Mouse (Mus musculus) inflammation-experienced regulatory T-cells, adult 6 months (primary cell): ENCODE data around the gene Olfr64. TPM values are rescaled to one million over a fixed set of nuclear protein-coding genes. Genes with fewer than 3 reads are reported as not detected.

Source experiments
- ATAC-seq: one replicate; pipeline ENCODE4 v1.8.0; 2017
- polyA plus RNA-seq, 3 experiments: library from polyadenylated mRNA; unstranded; fragments of 100-300 nt; shearing (Covaris generic); gene quantifications; one replicate each; pipeline ENCODE4 v1.2.1; 2017

Gene Olfr64
- not detected for polyA plus RNA-seq

DNA sequence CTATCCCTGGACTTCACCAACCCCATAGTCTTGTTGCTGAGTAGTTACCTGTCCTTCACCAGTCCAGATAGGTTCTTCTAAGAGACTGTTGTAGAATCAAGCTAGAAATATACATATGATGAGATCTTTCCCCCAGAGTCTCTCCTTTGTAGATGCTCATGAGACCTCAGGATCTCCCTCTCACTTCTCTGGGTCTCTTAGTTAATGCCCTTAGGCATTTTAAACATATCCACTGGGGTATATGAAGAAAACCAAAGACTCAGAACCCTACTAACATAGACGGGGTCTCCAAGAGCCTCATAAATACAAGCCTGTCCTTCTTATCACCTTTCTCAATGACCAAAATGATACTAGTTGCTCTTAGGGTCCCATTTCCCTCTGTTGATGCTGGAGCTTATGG, at the start of gene Olfr64:
Olfr64 (minus strand) TSS at position 101 of the 400 bp plus-strand sequence.
- no peak for ATAC-seq

DNA sequence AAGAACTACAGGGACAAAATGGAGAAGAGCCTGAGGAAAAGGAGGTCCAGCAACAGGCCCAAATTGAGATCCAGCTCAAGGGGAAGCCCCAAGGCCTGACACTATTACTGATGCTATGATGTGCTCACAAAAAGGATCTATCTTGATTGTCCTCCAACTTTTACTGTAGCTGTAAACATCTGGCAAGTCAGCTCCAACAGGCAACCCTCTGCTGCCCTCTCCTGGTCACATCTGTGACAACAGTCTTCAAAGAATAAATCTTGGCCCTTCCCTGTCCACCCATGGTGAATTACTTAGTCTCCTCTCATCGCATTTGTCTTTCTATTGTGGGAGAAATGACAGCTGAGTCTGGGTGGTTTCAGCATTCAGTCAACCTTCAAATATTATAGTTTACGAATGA, 48.4 kb upstream of the Olfr64 start:
- ATAC-seq: no peak

DNA sequence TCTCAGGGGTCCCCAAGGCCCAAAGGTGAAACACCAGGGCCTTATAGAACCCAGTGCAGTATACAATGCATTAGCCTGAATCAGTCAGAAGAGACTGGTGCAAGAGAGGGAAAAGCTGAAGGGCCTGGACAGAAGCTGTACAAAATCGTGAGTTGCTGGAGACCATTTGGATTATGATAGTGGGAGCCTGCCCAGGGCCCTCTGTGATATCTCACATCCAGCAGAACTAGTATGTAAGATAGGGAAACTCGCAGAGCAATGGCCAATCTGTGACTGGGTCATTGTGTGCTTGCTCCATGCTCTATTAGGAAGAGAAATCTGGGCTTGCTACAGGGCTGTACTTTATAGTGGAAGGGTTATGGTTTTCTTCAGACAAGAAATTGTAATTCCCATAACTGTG, 40.0 kb upstream of the Olfr64 start, which contains the start of gene Olfr632:
Olfr632 (plus strand) TSS at position 84 of the 400 bp plus-strand sequence.
- no peak for ATAC-seq

DNA sequence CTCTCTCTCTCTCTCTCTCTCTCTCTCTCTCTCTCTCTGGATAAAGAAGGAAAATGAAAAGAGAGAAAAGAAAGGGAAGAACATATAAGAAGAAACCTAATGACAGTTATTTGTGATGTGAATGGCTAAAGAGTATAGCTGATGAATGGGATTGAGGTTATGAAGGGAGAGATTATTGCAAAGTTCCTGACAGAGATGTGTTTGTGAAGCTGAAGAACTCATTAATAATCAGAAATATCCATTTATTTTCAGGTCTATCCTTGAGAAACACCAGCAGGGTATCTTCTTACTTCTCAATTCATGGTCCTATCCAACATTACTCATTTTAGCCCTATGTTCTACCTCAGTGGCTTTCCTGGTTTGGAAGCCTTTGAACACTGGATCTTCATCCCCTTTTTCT, 34.2 kb upstream of the Olfr64 start, which contains the start of gene Olfr631:
Olfr631 (plus strand) TSS at position 301 of the 400 bp plus-strand sequence.
- ATAC-seq: no peak

DNA sequence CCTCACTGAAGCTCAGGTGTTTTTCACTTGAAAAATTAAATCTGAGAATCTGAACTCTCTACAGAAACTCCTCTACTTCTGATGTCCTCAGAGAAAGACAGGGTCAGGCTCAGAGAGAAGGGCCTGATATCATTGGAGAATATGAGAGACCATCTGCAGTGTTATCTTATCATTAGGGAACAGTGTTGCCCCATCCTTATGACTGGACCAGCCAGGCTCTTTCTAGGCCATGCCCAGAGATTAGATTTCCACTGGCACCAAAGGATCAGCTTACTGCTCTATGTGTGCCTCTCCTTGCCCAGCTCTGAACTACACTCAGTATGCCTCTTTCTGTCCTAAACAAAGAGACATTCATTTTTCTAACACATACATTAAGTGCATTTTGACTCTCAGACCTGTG, 21.1 kb upstream of the Olfr64 start:
- no peak for ATAC-seq

DNA sequence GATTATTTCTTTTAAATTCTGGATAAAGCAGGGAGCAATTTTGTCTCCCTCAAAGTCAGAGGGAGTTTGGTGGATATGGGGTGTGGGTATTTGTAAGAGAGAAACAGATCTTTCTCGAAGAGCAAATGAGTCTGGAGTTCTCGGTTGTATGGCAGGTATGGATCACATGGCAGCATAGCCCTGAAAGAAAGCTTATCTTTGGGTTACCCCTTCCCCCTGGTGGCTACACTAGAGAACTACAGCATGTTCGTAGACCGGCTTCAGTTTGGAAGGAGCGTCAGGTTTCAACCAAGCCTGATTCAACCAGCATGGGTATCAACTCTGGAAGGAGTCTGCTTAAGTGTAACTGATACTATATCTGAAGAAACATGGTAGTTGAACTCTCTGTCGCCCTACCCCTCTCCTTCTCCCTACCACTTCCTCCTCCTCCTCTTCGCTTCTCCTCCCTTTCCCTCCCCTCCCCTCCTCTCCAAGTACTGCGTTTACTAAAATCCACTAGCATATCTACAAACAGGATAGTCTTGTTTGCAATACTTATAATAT, 18.8 kb upstream of the Olfr64 start:
- no peak for ATAC-seq

DNA sequence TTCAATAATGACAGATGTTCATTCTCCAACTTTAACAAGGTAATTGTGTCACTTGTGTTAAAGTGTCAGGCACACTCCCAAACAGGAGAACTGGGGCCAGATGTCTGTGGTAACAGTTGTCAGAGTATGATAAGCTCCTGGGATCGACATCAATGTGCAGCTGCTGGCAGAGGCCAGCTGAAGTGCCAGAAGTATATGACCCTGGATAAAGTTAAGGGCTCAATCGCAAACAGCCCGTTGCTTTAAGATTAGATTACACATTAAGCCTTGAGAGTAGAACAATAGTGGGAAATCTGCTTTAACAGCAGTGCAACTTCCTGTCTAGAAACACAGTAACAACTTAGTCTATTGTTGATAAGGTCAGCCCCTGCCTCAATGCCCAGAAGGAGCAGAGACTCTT, 15.8 kb upstream of the Olfr64 start:
- no peak for ATAC-seq

DNA sequence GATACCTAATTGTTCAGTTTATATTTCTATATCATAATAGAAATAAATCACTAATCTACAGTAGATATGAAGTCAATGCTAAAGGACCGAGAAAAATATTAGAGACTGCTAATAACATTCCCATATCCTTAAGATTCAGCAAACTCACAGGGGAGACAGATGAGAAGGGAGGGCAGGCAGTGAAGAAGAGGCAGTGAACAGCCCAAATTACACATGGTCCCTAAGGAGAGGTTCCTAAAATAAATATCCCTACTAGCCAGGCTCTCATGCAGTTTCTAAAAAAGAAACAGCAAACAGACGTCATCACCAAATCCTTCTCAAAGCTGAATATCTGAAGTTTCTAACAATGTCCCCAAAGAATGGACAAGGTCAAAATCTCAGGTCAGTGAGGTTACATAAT, 8.9 kb upstream of the Olfr64 start, which contains the start of gene Olfr65:
Olfr65 (plus strand) TSS at position 301 of the 400 bp plus-strand sequence.
- no peak for ATAC-seq

DNA sequence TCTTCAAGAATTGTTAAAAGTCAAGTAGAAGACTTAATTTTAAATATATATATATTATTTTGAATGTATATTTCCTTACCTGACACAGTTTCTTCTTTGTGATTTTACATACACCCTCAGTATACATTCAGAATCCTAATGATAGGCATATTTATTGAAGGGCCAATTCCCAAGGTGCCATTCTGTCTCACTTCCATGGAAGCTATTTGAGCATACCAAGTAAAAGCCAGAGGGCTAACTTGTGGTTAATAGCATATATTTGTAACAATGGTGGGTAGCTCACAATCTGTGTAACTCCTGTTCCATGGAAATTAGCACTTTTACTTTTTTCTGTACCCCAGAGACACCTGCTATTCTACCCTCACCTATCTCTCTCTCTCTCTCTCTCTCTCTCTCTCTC, 8.1 kb downstream of the Olfr64 start, which contains the start of gene Olfr66:
Olfr66 (minus strand) TSS at position 101 of the 400 bp plus-strand sequence.
- no peak for ATAC-seq

DNA sequence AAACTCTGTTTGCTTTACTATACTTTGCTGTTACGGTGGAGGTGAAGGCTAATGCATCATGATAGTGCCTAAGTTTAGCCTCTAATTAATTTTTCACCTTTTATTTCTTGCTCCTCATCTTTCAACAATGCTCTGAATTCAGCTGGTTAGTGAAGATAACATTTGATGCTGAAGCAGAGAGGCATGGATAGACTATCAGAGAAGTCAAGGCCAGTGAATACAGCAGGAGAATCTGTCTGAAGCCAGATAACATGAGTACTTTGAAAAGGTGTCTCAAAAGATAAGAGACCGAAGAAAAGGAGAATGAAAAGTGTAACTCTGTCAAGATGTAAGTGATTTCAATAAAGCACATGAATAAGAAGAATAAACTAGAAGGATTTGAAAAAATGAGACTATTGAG, 17.2 kb downstream of the Olfr64 start:
- no peak for ATAC-seq

DNA sequence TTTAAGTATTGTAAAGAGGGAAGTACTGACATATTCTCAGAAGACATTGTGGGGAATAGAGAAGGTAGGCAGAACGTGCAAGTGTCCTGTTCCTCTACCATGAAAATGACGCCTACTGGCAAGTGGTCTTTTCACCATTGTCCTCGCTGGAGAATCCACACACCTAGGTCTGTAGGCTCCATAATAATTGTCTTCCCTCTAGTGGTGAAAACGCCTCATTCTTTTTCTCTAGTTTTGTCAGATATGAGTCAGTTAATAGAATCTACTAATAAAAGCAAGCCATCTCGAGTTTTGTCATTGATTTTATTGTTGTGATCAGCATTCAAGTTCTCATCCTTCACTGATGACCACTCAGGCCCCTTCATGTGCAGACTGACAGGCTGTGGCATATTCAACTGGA, 19.8 kb downstream of the Olfr64 start:
- no peak for ATAC-seq

DNA sequence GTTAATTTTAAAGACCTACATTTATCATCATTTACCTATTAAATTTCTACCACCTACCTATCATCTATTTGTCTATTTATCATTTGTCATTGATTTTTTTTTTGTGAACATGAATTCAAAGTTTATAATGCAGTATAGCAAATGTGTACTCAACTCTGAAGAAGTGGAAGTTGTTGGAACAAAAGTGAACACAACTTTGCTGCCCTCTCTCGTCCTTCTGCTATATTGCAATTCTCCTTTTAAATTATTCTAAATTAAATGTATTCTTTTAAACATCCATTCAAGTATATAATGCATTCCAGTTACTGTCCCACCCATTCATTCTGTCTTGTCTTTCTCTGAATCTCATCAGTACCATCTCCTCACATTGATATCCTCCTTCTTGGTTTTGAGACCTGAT, 21.2 kb downstream of the Olfr64 start:
- ATAC-seq: no peak

DNA sequence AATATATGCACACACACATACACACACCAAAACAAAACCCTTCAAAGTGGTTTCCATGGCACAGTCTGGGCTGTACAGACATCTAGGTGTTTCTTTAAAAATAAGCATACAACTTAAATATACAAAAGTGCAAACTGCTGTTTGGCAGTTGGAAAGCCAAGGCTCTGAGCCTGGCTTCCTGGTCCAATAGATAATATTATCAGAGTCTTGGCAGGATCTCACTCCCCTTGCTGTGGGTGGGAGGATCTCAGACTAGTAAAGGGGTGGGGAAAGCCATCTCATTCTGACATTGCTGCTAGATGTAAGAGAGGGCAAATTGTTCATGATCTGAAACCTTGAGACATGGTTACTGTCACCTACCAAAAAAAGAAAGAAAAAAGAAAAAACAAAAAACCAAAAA, 23.6 kb downstream of the Olfr64 start:
- ATAC-seq: no peak

DNA sequence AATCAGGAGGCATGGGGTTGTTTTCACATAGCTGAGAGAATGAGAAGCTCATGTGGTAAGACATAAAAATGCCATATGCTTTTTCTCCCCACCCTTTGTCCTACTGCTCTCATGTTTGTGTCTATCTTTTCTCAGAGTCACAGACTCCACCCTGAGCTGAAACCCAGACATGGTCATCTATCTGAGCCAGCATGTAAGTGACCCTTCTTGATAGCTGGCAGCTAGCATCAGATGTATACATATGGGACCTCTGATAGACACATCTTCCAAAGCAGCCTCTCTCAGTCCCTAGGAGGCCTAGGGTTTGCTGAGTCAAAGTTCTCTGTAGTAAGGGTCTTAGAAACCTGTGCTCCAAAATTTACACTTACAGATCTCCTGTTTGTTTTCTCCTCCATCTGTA, 28.6 kb downstream of the Olfr64 start:
- no peak for ATAC-seq

DNA sequence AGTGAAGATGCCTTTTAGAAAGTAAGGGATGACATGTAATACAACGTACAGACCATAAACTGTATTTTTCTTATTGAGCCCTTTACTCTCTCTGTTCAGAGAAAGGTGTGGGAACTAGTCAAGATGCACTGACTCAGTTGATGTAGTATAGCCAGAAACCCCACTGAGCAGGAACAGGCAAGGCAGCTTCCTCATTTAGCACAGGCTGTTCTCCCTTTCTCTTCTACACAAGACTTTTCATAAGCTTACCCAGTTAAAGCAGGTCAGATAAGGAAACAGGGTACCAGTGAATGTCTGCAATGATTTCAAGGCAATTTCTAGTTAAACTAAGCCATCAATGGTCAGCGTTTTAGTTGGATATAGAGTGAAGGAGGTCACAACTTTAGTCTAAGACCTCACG, 32.8 kb downstream of the Olfr64 start:
- no peak for ATAC-seq

DNA sequence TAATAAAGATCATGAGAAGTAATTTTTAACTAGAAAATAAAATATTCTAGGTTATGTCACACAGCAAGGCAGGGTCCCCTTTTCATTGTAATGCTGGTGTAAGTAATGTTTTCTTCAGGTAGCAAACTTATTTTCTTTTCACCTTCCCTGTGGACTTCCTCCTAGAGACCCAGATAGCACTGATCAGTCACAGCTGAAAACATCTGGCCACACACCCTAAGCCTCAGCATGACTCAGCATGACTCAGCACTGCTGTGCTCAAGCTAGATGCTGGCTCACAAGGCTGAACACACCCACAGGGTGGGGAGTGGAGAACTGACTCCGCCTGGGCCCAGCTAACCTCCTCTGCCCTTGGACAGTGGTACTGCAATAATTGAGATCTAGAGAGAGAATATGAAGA, 33.4 kb downstream of the Olfr64 start:
- no peak for ATAC-seq

DNA sequence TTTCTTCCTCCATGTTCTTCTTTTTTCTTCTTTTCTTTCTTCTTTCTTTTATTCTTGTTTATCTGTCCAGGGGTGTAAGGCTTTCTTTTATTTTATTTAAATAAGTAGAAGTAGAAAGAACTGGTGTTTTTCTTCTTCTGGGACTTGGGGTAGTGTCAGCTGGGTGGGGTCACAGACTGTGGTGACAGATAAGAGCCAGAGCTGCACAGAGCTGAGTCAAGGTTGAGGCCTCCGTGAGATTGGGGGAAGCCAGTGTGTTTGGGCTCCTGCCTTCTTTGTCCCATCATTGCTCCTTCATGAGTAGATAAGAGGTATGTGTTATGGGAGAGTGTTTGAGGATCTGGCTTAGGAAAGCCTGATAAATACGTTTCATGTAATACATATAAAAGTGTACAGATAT, 35.2 kb downstream of the Olfr64 start:
- ATAC-seq: no peak

DNA sequence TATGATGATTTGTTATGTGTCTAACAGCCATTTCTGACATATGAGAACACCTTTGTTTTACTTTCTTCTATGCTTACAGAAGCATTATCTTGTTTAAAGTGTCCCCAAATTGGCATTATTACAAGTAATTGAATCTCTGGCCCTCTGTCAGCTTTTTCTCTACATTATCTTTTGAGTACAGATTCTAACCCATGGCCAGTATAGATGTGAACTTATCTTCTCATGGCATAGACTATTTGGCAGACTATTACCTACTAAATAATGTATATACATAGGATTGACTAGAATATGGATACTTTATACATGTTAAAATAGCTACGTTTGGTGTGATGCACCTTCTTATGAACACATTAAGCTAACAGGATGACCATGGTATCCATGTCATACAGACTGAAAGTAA, 39.6 kb downstream of the Olfr64 start:
- ATAC-seq: no peak

DNA sequence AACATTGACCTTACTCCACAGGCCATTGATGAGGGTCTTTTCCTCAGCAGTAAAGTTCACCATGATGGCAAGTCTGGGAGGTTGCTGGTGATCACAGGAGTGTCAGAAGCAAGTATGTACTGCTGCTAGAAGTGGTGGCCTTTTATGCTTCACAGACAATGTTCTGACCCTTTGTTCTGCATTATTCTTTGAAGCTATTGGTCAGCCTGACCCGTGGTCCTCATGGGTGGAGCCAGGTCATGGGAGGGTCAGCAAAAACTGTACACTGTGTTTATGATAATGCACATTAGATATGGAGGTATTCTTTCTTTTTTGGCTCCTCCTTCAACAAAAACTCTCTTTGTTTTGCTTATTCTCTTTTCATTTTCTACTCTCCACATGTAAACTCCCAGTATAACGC, 41.2 kb downstream of the Olfr64 start, which contains the start of gene Hbb-y:
Hbb-y (minus strand) TSS at position 127 of the 400 bp plus-strand sequence.
- no peak for ATAC-seq

DNA sequence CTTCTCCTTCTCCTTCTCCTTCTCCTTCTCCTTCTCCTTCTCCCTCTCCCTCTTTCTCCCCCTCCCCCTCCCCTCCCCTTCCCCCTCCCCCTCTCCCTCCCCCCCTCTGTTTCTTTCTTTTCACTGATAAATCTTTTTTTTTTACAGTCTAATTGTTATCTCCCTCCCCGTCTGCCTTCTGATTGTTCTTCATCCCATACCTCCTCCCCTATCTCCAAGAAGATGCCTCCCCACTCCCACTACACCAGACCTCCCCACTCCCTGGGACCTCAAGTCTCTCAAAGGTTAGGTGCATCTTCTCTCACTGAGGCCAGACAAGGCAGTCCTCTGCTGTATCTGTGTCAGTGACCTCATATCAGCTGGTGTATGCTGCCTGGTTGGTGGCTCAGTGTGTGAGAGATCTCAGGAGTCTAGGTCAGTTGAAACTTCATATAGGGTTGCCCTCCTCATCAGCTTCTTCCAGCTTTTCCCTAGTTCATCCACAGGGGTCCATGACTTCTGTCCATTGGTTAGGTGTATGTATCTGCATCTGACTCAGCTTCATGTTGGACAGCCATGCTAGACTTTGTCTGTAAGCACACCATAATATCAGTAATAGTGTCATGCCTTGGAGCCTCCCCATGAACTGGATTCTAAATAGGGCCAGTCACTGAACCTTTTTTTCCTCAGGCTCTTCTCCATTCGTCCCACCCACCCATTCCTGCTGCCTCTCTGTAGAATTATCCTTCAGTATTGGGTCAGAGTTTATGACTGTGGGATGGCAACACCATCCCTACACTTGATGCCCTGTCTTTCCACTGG, 49.6 kb downstream of the Olfr64 start:
- no peak for ATAC-seq

DNA sequence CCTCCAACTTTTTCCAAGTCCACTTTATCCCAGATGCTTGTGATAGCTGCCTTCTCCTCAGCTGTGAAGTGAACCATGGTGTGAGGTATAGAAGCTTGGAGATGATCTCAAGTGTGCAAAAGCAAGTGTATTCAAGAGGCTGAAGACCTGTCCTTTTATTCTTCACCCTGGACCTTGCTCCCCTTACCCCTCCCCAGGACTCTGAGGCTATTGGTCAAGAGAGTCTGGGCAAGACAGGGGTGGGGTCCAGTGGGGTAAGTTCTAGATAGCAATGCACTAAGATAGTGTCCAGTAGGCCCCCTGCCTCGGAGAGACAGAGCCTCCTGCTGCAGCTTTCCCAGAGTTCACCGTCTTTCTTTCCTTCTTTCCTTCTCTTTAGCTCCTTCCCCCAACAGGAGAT, 51.3 kb downstream of the Olfr64 start, which contains the start of gene Hbb-bh1:
Hbb-bh1 (minus strand) TSS at position 131 of the 400 bp plus-strand sequence.
- no peak for ATAC-seq

DNA sequence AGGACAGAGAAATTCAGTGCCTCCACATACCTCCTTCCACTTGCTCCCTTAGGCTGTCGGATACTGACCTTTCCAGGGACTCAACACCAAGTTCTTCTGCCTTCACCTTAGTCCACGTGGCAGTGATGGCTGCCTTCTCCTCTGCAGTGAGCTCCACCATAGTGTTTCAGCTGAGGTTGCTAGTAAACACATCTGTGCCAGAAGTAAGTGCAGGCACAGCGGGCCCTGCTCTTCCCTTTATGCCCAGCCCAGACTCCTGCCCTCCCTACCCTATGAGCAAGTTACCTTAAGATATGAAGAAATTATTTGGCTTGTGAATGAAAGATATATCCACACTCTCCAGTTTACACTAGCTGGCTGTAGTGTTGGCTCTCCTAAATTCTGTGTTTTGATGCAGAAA, 54.0 kb downstream of the Olfr64 start, which contains the start of gene Hbb-bh2:
Hbb-bh2 (minus strand) TSS at position 253 of the 400 bp plus-strand sequence.
- ATAC-seq: no peak
